Mouse (Mus musculus): Measurements from ENCODE around the gene Arhgdib.

- TF ChIP-seq CTCF (IDR thresholded peaks at IDR 0.05), result no peak
- TF ChIP-seq EP300 (IDR thresholded peaks at IDR 0.05), result no peak
Observed at GRCm38 (mm10) chr6:136935233-136935632, 6.5 kb downstream of the Arhgdib start.

Data from lung, postnatal 0 days (tissue).